Mouse (Mus musculus): ENCODE data around the gene Hnrnpc.

Gene Hnrnpc

DNA sequence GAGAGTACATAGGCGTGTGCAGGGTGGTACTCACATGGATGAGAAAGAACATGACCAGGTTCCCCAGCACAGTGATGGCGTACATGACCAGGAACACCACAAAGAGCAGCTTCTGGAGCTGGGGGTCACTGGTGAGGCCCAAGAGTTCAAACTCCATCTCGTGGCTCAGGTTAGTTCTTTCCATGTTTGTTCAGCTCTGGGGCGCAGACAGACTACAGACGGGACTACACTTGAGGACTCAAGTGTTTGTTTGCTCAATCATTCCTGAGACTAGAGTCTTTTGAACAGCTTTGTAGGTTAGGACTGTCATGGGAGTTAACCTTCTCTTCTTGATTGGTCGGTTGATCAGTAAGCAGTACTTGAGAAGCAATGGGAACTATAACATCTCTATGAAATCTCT, 67.9 kb downstream of the Hnrnpc start:
- intact Hi-C loops (cut with DNase I), result no loop called here

- intact Hi-C loops (cut with DNase I), result no loop called here
Observed at GRCm38 (mm10) chr14:52026342-52026741, 77.5 kb downstream of the Hnrnpc start.

DNA sequence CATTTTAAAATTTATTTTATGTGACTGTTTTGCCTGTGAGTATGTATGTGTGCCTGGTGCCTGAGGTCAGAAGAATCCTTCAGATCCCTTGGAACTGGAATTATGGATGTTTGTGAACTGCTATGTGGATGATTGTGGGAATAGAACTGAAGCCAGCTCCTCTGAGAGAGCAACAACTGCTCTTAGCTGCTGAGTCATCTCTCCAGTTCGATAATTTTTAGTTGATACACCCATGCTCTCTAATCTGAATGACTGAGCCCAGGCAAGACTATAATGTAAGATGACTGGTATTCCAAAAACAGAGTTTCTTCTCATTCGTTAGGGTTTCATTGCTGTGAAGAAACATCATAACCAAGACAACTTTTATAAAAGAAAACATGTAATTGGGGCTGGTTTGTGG, 79.7 kb downstream of the Hnrnpc start:
- intact Hi-C loops (cut with DNase I), result loop anchor here (5.0 kb wide), 2 partner anchors 58 to 78 kb away; partner anchors contain the start of gene Hnrnpc

All from adrenal gland (tissue).